Mouse (Mus musculus): ENCODE measurements around the gene Kctd12. TPM values are rescaled to one million over a fixed set of nuclear protein-coding genes. Genes with fewer than 3 reads are reported as not detected.

Gene Kctd12
- total and polyA plus RNA-seq, 3 experiments, result not detected

- no peaks in the 10 kb centered on the region for H3K36me3 ChIP-seq (ENCODE audit: control insufficient read depth in 1 of 2, insufficient read depth in 2 of 2, low read length in 2 of 2)
- no peaks in the 10 kb centered on the region for H3K79me2 ChIP-seq (ENCODE audit: control insufficient read depth, insufficient read depth, low read length, poor library complexity)
- H3K9ac ChIP-seq (ENCODE audit: control insufficient read depth, low read depth, low read length, poor library complexity, severe bottlenecking), result no peak overlapping the region
- no peaks in the 10 kb centered on the region for H3K4me1 ChIP-seq (ENCODE audit: control insufficient read depth in 1 of 2, insufficient read depth in 2 of 2, low read length in 2 of 2)
- H3K4me3 ChIP-seq (ENCODE audit: control insufficient read depth in 1 of 2, insufficient read depth in 1 of 2, low read depth in 2 of 2, low read length in 2 of 2), result no peak overlapping the region
- no peaks in the 10 kb centered on the region for H3K9me3 ChIP-seq (replicated peaks; ENCODE audit: insufficient read depth, low read length)
- TF ChIP-seq MYB (IDR thresholded peaks at IDR 0.05; ENCODE audit: low read depth, low read length), result no peak
- no peak for TF ChIP-seq EP300 (IDR thresholded peaks at IDR 0.05; ENCODE audit: low read depth in 1 of 2, low read length in 2 of 2)
- TF ChIP-seq ZNF384 (IDR thresholded peaks at IDR 0.05; ENCODE audit: low read depth, low read length), result no peak
- no peak for TF ChIP-seq CHD1 (IDR thresholded peaks at IDR 0.05; ENCODE audit: low read depth, low read length)
- TF ChIP-seq E2F4 (IDR thresholded peaks at IDR 0.05; ENCODE audit: borderline replicate concordance, low read depth, low read length), result no peak
- no peak for TF ChIP-seq CHD2 (IDR thresholded peaks at IDR 0.05; ENCODE audit: low read length)
- TF ChIP-seq POLR2AphosphoS5 (IDR thresholded peaks at IDR 0.05; ENCODE audit: borderline replicate concordance, low read depth, low read length), result no peak
- no peaks in the 10 kb centered on the region; a peak in 1 of 4 replicates for H3K27me3 ChIP-seq (ENCODE audit: control insufficient read depth in 1 of 2, insufficient read depth in 2 of 2, low read length in 2 of 2)
- no peak overlapping the region for H3K27ac ChIP-seq (ENCODE audit: control insufficient read depth, low read depth, low read length)
- DNase-seq (ENCODE audit: low read depth, low spot score), result peak; percentile 3
Observed at GRCm38 (mm10) chr14:103020046-103020445, 37.6 kb upstream of the Kctd12 start.

GRCm38 (mm10) chr14:103017009-103017408, 34.6 kb upstream of the Kctd12 start:
- Histone ChIP-seq H3K9ac (ENCODE audit: control insufficient read depth, low read depth, low read length, poor library complexity, severe bottlenecking) (no peak overlapping the region), H3K27ac (ENCODE audit: control insufficient read depth, low read depth, low read length) (no peak overlapping the region), H3K27me3 (ENCODE audit: control insufficient read depth in 1 of 2, insufficient read depth in 2 of 2, low read length in 2 of 2) (no peaks in the 10 kb centered on the region; a peak in 1 of 4 replicates), H3K4me3 (ENCODE audit: control insufficient read depth in 1 of 2, insufficient read depth in 1 of 2, low read depth in 2 of 2, low read length in 2 of 2) (no peak overlapping the region), H3K79me2 (ENCODE audit: control insufficient read depth, insufficient read depth, low read length, poor library complexity) (no peaks in the 10 kb centered on the region), H3K4me1 (ENCODE audit: control insufficient read depth in 1 of 2, insufficient read depth in 2 of 2, low read length in 2 of 2) (no peaks in the 10 kb centered on the region), H3K36me3 (ENCODE audit: control insufficient read depth in 1 of 2, insufficient read depth in 2 of 2, low read length in 2 of 2) (peaks cover 0 to 3% of the 10 kb centered on the region in 2 experiments; a peak in 2 of 4 replicates), H3K9me3 (replicated peaks; ENCODE audit: insufficient read depth, low read length) (no peaks in the 10 kb centered on the region)
- DNase-seq (ENCODE audit: low read depth, low spot score), result no peak
- TF ChIP-seq POLR2A (IDR thresholded peaks at IDR 0.05; ENCODE audit: control insufficient read depth in 1 of 2, insufficient read depth in 1 of 2, low read depth in 1 of 2, low read length in 2 of 2, poor library complexity in 1 of 2), result no peak

- no peaks in the 10 kb centered on the region for H3K27me3 ChIP-seq (ENCODE audit: control insufficient read depth in 1 of 2, insufficient read depth in 2 of 2, low read length in 2 of 2)
- H3K36me3 ChIP-seq (ENCODE audit: control insufficient read depth in 1 of 2, insufficient read depth in 2 of 2, low read length in 2 of 2), result peaks cover 0 to 5% of the 10 kb centered on the region in 2 experiments; a peak in 2 of 4 replicates
- H3K4me1 ChIP-seq (ENCODE audit: control insufficient read depth in 1 of 2, insufficient read depth in 2 of 2, low read length in 2 of 2), result no peaks in the 10 kb centered on the region
- H3K9ac ChIP-seq (ENCODE audit: control insufficient read depth, low read depth, low read length, poor library complexity, severe bottlenecking), result no peak overlapping the region
- H3K4me3 ChIP-seq (ENCODE audit: control insufficient read depth in 1 of 2, insufficient read depth in 1 of 2, low read depth in 2 of 2, low read length in 2 of 2), result no peak overlapping the region
- peak; percentile 83 for DNase-seq (ENCODE audit: low read depth, low spot score)
- no peak overlapping the region for H3K27ac ChIP-seq (ENCODE audit: control insufficient read depth, low read depth, low read length)
- H3K79me2 ChIP-seq (ENCODE audit: control insufficient read depth, insufficient read depth, low read length, poor library complexity), result no peaks in the 10 kb centered on the region
- no peaks in the 10 kb centered on the region for H3K9me3 ChIP-seq (replicated peaks; ENCODE audit: insufficient read depth, low read length)
- TF ChIP-seq GATA1 (IDR thresholded peaks at IDR 0.05; ENCODE audit: low read depth, low read length) (no peak), SMC3 (IDR thresholded peaks at IDR 0.05; ENCODE audit: low read depth, low read length) (peak; percentile 85), RCOR1 (IDR thresholded peaks at IDR 0.05; ENCODE audit: low read depth, low read length) (no peak), RAD21 (IDR thresholded peaks at IDR 0.05; ENCODE audit: low read depth, low read length) (peak; percentile 76), ZC3H11A (IDR thresholded peaks at IDR 0.05; ENCODE audit: low read depth, low read length) (peak; percentile 40), UBTF (IDR thresholded peaks at IDR 0.05; ENCODE audit: borderline replicate concordance, insufficient read depth, low read depth, low read length) (no peak), MXI1 (IDR thresholded peaks at IDR 0.05; ENCODE audit: low read depth, low read length) (0 out of 2 replicates have a peak, but pooled peaks have one; percentile 12), E2F4 (IDR thresholded peaks at IDR 0.05; ENCODE audit: borderline replicate concordance, low read depth, low read length) (no peak), USF2 (IDR thresholded peaks at IDR 0.05; ENCODE audit: borderline replicate concordance in 1 of 2, insufficient read depth in 1 of 2, low read depth in 1 of 2, low read length in 2 of 2) (no peak), JUND (IDR thresholded peaks at IDR 0.05; ENCODE audit: low read depth, low read length) (no peak), MAX (IDR thresholded peaks at IDR 0.05; ENCODE audit: low read length) (no peak), CTCF (IDR thresholded peaks at IDR 0.05 in 2 of 3, conservative IDR thresholded peaks at IDR 0.05 in 1 of 3; ENCODE audit: control insufficient read depth in 1 of 3, insufficient read depth in 1 of 3, low read depth in 2 of 3, low read length in 3 of 3, poor library complexity in 1 of 3, severe bottlenecking in 1 of 3) (peak; percentile 74 to 91 (median 79))
Observed at GRCm38 (mm10) chr14:103012563-103013150, 30.2 kb upstream of the Kctd12 start.
